Mouse (Mus musculus) myocyte (in vitro differentiated cells): ENCODE results near the gene Apln. TPM values are rescaled to one million over a fixed set of nuclear protein-coding genes. Genes with fewer than 3 reads are reported as not detected.

ENCODE experiments used
- H3K27me3 ChIP-seq: one replicate; pipeline ENCODE4 v1.6.1; 2011; ENCODE audit not compliant: control insufficient read depth, insufficient read depth, insufficient read length
- H3K36me3 ChIP-seq: one replicate; pipeline ENCODE4 v1.6.1; 2011; ENCODE audit not compliant: control insufficient read depth, insufficient read depth
- H3K4me2 ChIP-seq: one replicate; pipeline ENCODE4 v1.6.1; 2011; ENCODE audit warnings: low read depth, control low read depth
- H3K4me3 ChIP-seq: one replicate; pipeline ENCODE4 v1.5.1; 2011; ENCODE audit warnings: mild to moderate bottlenecking, control low read depth, moderate library complexity
- H3K79me2 ChIP-seq: one replicate; pipeline ENCODE4 v1.6.1; 2011; ENCODE audit not compliant: control insufficient read depth, insufficient read depth
- H3ac ChIP-seq: one replicate; pipeline ENCODE4 v1.6.1; 2011; ENCODE audit not compliant: control insufficient read depth, insufficient read length
- CEBPB ChIP-seq: IDR thresholded peaks from 2 replicates; pipeline ENCODE4 v1.6.1; 2011; ENCODE audit warnings: mild to moderate bottlenecking, moderate library complexity; ENCODE audit not compliant: poor library complexity, insufficient read depth, severe bottlenecking
- E2F4 ChIP-seq: IDR thresholded peaks from one replicate; pipeline ENCODE4 v1.6.1; 2011; ENCODE audit warnings: mild to moderate bottlenecking, control low read depth, moderate library complexity; ENCODE audit not compliant: insufficient read depth
- MAX ChIP-seq: IDR thresholded peaks from one replicate; pipeline ENCODE4 v1.6.1; 2011; ENCODE audit warnings: low read depth, mild to moderate bottlenecking, control low read depth
- MYOD1 ChIP-seq, 3 experiments: IDR thresholded peaks; one replicate each; pipeline ENCODE4 v1.6.1; 2011; ENCODE audit warnings: control low read depth in 2 of 3, low read depth in 2 of 3, mild to moderate bottlenecking in 2 of 3, moderate library complexity in 1 of 3; ENCODE audit not compliant: insufficient read length in 2 of 3, control insufficient read depth in 1 of 3
- MYOG ChIP-seq, 3 experiments: IDR thresholded peaks; one replicate each; pipeline ENCODE4 v1.6.1; 2011; ENCODE audit warnings: control low read depth in 2 of 3, low read depth in 2 of 3, mild to moderate bottlenecking in 2 of 3; ENCODE audit not compliant: insufficient read length in 2 of 3, control insufficient read depth in 1 of 3, insufficient read depth in 1 of 3
- POLR2A ChIP-seq: IDR thresholded peaks from one replicate; pipeline ENCODE4 v1.6.1; 2011; ENCODE audit warnings: low read depth, mild to moderate bottlenecking, control low read depth, moderate library complexity; ENCODE audit not compliant: insufficient read length
- REST ChIP-seq: IDR thresholded peaks from one replicate; pipeline ENCODE4 v1.6.1; 2011; ENCODE audit warnings: mild to moderate bottlenecking, control low read depth, moderate library complexity; ENCODE audit not compliant: insufficient read depth, insufficient read length
- SRF ChIP-seq: IDR thresholded peaks from one replicate; pipeline ENCODE4 v1.6.1; 2011; ENCODE audit warnings: low read depth; ENCODE audit not compliant: control insufficient read depth, insufficient read length
- TCF12 ChIP-seq: IDR thresholded peaks from one replicate; pipeline ENCODE4 v1.6.1; 2011; ENCODE audit warnings: mild to moderate bottlenecking, control low read depth; ENCODE audit not compliant: poor library complexity, insufficient read depth, severe bottlenecking
- TCF3 ChIP-seq: IDR thresholded peaks from one replicate; pipeline ENCODE4 v1.6.1; 2011; ENCODE audit warnings: low read depth, control low read depth; ENCODE audit not compliant: insufficient read length
- USF1 ChIP-seq: IDR thresholded peaks from one replicate; pipeline ENCODE4 v1.6.1; 2011; ENCODE audit warnings: low read depth, mild to moderate bottlenecking, control low read depth, moderate library complexity
- polyA plus RNA-seq: library from polyadenylated mRNA; unstranded; fragments of >200 nt; fragmentation: generic; extraction: Trizol; gene quantifications from one replicate; pipeline ENCODE4 v1.2.1, GENCODE M21; 2012; ENCODE audit warnings: missing spikeins

Gene Apln
- polyA plus RNA-seq, 1 experiment, result 2.4 TPM

DNA sequence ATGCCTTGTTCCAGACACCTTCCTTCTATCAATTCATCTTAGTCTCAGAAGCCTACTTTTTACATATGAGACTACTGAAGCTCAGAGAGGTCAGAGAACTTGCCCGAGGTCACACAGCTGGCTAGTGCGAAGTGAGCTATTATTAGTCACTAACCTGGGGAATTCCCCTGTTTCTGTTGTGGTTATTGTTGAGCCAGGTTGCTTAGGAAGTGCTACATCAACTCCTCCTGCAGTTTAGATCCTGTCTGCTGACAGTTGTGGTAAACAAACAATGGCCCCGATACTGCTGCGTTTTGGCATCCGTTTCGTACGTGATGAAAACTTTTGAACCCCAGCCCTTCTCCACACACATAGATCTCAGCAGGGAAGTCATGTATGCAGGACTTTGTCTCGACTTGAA, 36.2 kb downstream of the Apln start:
- TF ChIP-seq CEBPB (no peak), E2F4 (no peak), MAX (no peak), MYOG (IDR thresholded peaks at IDR 0.05; ENCODE audit: control insufficient read depth in 1 of 3, insufficient read depth in 1 of 3, insufficient read length in 2 of 3, low read depth in 2 of 3) (no peak), TCF3 (no peak), REST (no peak), TCF12 (no peak)
- no peaks in the 10 kb centered on the region for H3K27me3 ChIP-seq
- no peak overlapping the region for H3ac ChIP-seq
- H3K4me2 ChIP-seq, result no peak overlapping the region
- H3K4me3 ChIP-seq, result no peak overlapping the region
- no peaks in the 10 kb centered on the region for H3K79me2 ChIP-seq
- H3K36me3 ChIP-seq, result no peaks in the 10 kb centered on the region

DNA sequence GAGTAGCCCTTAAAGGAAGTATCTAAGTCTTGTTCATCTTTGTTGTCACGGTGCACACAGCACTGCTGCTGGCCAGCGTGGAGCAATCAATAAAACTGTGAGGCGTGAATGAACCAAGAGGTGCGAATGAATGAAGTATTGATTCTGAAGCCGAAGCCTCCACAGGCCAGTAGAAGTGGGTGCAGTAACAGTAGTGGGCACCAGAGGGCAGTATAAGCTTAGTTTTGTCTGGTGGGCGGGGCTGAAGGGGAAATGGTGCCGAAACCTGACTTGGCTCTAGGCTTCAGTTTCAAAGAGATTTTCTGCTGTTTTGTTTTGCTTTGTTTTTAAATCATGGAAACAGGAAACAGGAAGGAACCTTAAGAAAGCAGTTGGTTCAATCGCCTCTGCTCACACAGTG, 42.0 kb downstream of the Apln start:
- no peaks in the 10 kb centered on the region for H3K36me3 ChIP-seq
- H3K4me3 ChIP-seq, result no peak overlapping the region
- H3K27me3 ChIP-seq, result no peaks in the 10 kb centered on the region
- no peaks in the 10 kb centered on the region for H3K79me2 ChIP-seq
- no peak for TF ChIP-seq SRF
- H3ac ChIP-seq, result no peak overlapping the region
- H3K4me2 ChIP-seq, result peak overlapping the region; percentile 58

DNA sequence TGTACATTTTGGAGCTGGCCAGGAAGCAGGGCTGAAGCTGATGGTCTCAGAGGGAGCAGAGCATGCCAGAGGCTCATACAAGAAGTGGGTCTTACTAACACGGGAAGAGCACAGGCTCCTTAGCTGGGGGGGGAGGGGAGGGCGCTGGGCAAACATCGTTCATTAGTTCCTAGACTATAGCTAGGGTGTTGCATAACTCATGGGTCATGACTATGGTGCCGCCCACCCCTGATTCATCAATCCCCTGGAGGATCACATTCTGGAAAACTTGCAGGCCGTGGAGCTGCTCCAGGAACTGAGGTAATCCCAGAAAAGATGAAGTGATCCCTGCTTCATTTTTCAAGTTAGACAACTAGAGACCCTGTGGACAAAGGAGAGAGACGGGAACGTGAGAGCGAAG, 46.6 kb downstream of the Apln start:
- Histone ChIP-seq H3K4me2 (peak overlapping the region; percentile 31), H3ac (no peak overlapping the region), H3K27me3 (no peaks in the 10 kb centered on the region), H3K79me2 (no peaks in the 10 kb centered on the region), H3K4me3 (no peak overlapping the region), H3K36me3 (no peaks in the 10 kb centered on the region)
- TF ChIP-seq USF1, result no peak
- peak; percentile 82 for TF ChIP-seq CEBPB

GRCm38 (mm10) chrX:47985000-47985619, 49.5 kb downstream of the Apln start:
- H3K27me3 ChIP-seq, result no peaks in the 10 kb centered on the region
- H3K4me2 ChIP-seq, result peak overlapping the region; percentile 58
- no peak overlapping the region for H3K4me3 ChIP-seq
- no peaks in the 10 kb centered on the region for H3K36me3 ChIP-seq
- H3ac ChIP-seq, result no peak overlapping the region
- TF ChIP-seq MAX, result no peak
- TF ChIP-seq USF1, result peak; percentile 78
- no peaks in the 10 kb centered on the region for H3K79me2 ChIP-seq

DNA sequence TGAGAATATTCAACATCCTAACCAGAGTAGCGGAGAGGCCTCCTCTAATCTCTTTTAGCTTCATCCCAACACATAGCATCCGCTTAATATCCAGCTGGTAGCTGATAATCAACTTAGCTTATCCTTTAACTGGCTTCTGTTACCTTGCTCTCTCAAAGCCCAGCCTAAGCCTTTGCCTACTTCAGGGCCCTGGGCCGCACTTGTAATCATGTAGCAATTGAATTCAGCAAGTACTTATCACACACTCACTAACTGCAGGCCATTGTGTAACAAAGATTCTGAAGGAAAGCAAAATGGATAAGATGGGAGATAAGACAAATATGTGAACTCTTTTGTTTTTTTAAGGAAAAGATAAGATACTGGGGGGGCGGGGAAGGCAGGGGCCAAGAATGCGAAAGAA, 57.6 kb downstream of the Apln start:
- H3K4me3 ChIP-seq, result no peak overlapping the region
- no peaks in the 10 kb centered on the region for H3K27me3 ChIP-seq
- H3ac ChIP-seq, result no peak overlapping the region
- TF ChIP-seq MYOD1 (IDR thresholded peaks at IDR 0.05; ENCODE audit: control insufficient read depth in 1 of 3, insufficient read length in 2 of 3, low read depth in 2 of 3) (no peak), REST (no peak), E2F4 (no peak), SRF (no peak)
- H3K4me2 ChIP-seq, result peak overlapping the region; percentile 45
- H3K79me2 ChIP-seq, result no peaks in the 10 kb centered on the region
- no peaks in the 10 kb centered on the region for H3K36me3 ChIP-seq

GRCm38 (mm10) chrX:47976551-47976950, 58.1 kb downstream of the Apln start:
- Histone ChIP-seq H3K4me2 (peak overlapping the region; percentile 79), H3K79me2 (no peaks in the 10 kb centered on the region), H3K4me3 (no peak overlapping the region), H3K36me3 (no peaks in the 10 kb centered on the region), H3K27me3 (no peaks in the 10 kb centered on the region), H3ac (no peak overlapping the region)
- TF ChIP-seq USF1 (no peak), POLR2A (no peak), MAX (no peak), TCF3 (no peak), CEBPB (no peak), SRF (no peak), TCF12 (no peak), MYOD1 (IDR thresholded peaks at IDR 0.05; ENCODE audit: control insufficient read depth in 1 of 3, insufficient read length in 2 of 3, low read depth in 2 of 3) (peak in 1 of 3 experiments; percentile 30)

Other genes with a start within 250 kb of the Apln start
- gene Smarca1, start 141.9 kb downstream of the Apln start, polyA plus RNA-seq, result not detected
- 4.9 TPM for gene Ocrl, start 122.5 kb downstream of the Apln start, polyA plus RNA-seq
- gene Xpnpep2, start 73.9 kb upstream of the Apln start, polyA plus RNA-seq, result 1.0 TPM
- not detected for gene Sash3, start 111.6 kb upstream of the Apln start, polyA plus RNA-seq
- gene Zdhhc9, start 174.0 kb upstream of the Apln start, polyA plus RNA-seq, result 16.6 TPM
- gene Utp14a, start 222.0 kb upstream of the Apln start, polyA plus RNA-seq, result 12.2 TPM